Mouse (Mus musculus): Measurements from ENCODE around the gene Actr10.

DNA sequence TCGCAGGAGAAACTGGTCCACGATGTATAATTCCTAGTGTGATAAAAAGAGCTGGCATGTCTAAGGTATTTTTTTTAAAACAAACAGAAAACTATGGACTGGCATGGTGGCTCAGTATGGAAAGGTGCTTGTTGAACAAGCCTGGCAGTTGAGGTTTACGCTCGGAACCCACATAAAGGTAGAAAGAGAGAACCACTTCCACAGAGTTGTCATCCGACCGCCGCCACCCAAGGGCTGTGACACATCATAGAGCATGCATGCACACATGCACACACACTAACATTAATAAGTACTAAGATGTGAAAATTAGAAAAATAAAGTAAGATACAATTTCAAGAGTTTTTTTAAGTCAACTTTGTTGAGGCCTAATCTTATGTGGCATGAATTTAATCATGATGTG lies 3.1 kb downstream of the Actr10 start:
- no peak for TF ChIP-seq CTCF (conservative IDR thresholded peaks at IDR 0.05; ENCODE audit: low read length)
- no peak for TF ChIP-seq POU5F1 (IDR thresholded peaks at IDR 0.05; ENCODE audit: borderline replicate concordance, low read length)
